Mouse (Mus musculus) liver, embryonic 14.5 days (tissue): Measurements from ENCODE around the gene U2af1. TPM values are rescaled to one million over a fixed set of nuclear protein-coding genes. Genes with fewer than 3 reads are reported as not detected.
"Not testable (repeated sequence)": the region's sequence is repeated elsewhere in the genome, so short reads cannot be mapped to it uniquely, and the experiment has no call there.

Experiments
- ATAC-seq: fragments of 200-750 bp; cut with Nextera tagmentation; 2 replicates; pipeline ENCODE4 v1.8.0; 2017; ENCODE audit warnings: moderate number of reproducible peaks, mild to moderate bottlenecking, moderate library complexity; ENCODE audit not compliant: insufficient read depth
- DNase-seq, 3 experiments: peaks; one replicate each; pipeline ENCODE4 v3.0.0-alpha.2; 2012 to 2013; ENCODE audit warnings: low read depth in 3 of 3, low spot score in 3 of 3
- H3K27ac ChIP-seq: fragments of 300-500 bp; sonication (generic); 2 replicates; pipeline ENCODE4 v1.5.1; 2014; ENCODE audit warnings: moderate library complexity, mild to moderate bottlenecking, control low read depth, inconsistent platforms
- H3K27me3 ChIP-seq: fragments of 300-500 bp; sonication (generic); 2 replicates; pipeline ENCODE4 v1.6.1; 2014; ENCODE audit warnings: mild to moderate bottlenecking, low read length, moderate library complexity; ENCODE audit not compliant: control insufficient read depth, insufficient read depth
- H3K36me3 ChIP-seq: fragments of 300-500 bp; sonication (generic); replicated peaks from 2 replicates; pipeline ENCODE4 v1.6.1; 2014; ENCODE audit warnings: low read depth; ENCODE audit not compliant: control insufficient read depth, insufficient read depth
- H3K4me1 ChIP-seq, 2 experiments: fragments of 200-500 bp in 1 of 2; fragments of 300-500 bp in 1 of 2; sonication (generic) in 1 of 2; replicated peaks; 2 replicates each; pipeline ENCODE4 v1.6.1; 2012 to 2014; ENCODE audit warnings: antibody characterized with exemption in 1 of 2, inconsistent platforms in 1 of 2, low read length in 1 of 2; ENCODE audit not compliant: control insufficient read depth in 2 of 2, insufficient read depth in 2 of 2
- H3K4me2 ChIP-seq: fragments of 300-500 bp; sonication (generic); 2 replicates; pipeline ENCODE4 v1.6.1; 2014; ENCODE audit warnings: low read depth, mild to moderate bottlenecking, control low read depth, moderate library complexity
- H3K4me3 ChIP-seq, 2 experiments: fragments of 200-500 bp in 1 of 2; fragments of 300-500 bp in 1 of 2; sonication (generic) in 1 of 2; 2 replicates each; pipeline ENCODE4 v1.5.1; 2012 to 2014; ENCODE audit warnings: low read depth in 2 of 2, low read length in 2 of 2, mild to moderate bottlenecking in 2 of 2, control low read depth in 1 of 2, inconsistent platforms in 1 of 2, moderate library complexity in 1 of 2; ENCODE audit not compliant: insufficient read depth in 1 of 2
- H3K9ac ChIP-seq: fragments of 300-500 bp; sonication (generic); replicated peaks from 2 replicates; pipeline ENCODE4 v1.6.1; 2014; ENCODE audit warnings: mild to moderate bottlenecking, control low read depth, moderate library complexity
- H3K9me3 ChIP-seq: fragments of 300-500 bp; sonication (generic); 2 replicates; pipeline ENCODE4 v1.6.1; 2016; ENCODE audit warnings: low read length, mixed read lengths; ENCODE audit not compliant: control insufficient read depth
- CTCF ChIP-seq: IDR thresholded peaks from 2 replicates; pipeline ENCODE4 v1.5.1; 2016; ENCODE audit warnings: antibody characterized with exemption, low read depth, control low read depth
- EP300 ChIP-seq: IDR thresholded peaks from 2 replicates; pipeline ENCODE4 v1.6.1; 2016; ENCODE audit warnings: antibody characterized with exemption, low read depth
- WGBS: fragments of 180-500 bp; shearing (Covaris S2); extraction: QIAGEN DNeasy Blood & Tissue Kit; methylation state at CpG from one replicate; pipeline ENCODE4 v1.1.7; 2014; ENCODE audit not compliant: insufficient replicate concordance; 5-methylcytosine and 5-hydroxymethylcytosine counted together
- polyA plus RNA-seq, 2 experiments: library from polyadenylated mRNA; depleted of rRNA in 1 of 2; stranded (reverse) in 1 of 2; unstranded in 1 of 2; fragments of >200 nt; fragmentation: Nextera tagmentation in 1 of 2; extraction: Ambion mirVana in 1 of 2; gene quantifications; 2 replicates each; pipeline versions ENCODE4 v1.2.1 to v1.2.3; 2012 to 2014

U2af1 gene
- polyA plus RNA-seq (2012; rRNA removed), result 90.4 and 145 TPM in 2 replicates
- polyA plus RNA-seq (2014; fragmentation: Nextera tagmentation; extraction: Ambion mirVana), result 83.3 and 83.8 TPM in 2 replicates

GRCm38 (mm10) chr17:31658468-31659185, at the start of gene U2af1:
Gene U2af1 (minus strand): TSS chr17:31658892.
- no peaks in the 10 kb centered on the region for H3K9me3 ChIP-seq
- peaks cover 28% of the 10 kb centered on the region for H3K36me3 ChIP-seq
- H3K27ac ChIP-seq, result peak within 1 kb of the TSS; percentile 69
- DNase-seq, result peak; percentile 94 to 95 (median 95)
- TF ChIP-seq EP300 (no peak), CTCF (no peak)
- H3K4me2 ChIP-seq, result peak within 1 kb of the TSS; percentile 96
- under 1% methylated on average over 71 of the region's 77 CpGs for WGBS
- H3K9ac ChIP-seq, result peak within 1 kb of the TSS; percentile 87
- H3K27me3 ChIP-seq, result no peaks in the 10 kb centered on the region
- ATAC-seq, result peak; percentile 98
- peak within 1 kb of the TSS; percentile 78 to 87 for H3K4me3 ChIP-seq
- H3K4me1 ChIP-seq, result peaks cover 12 to 17% of the 10 kb centered on the region in 2 experiments

GRCm38 (mm10) chr17:31705271-31706020, 46.8 kb upstream of the U2af1 start:
- H3K4me1 ChIP-seq, result no peaks in the 10 kb centered on the region
- H3K4me3 ChIP-seq, result no peak overlapping the region
- ATAC-seq (no peak), DNase-seq (no peak)
- H3K27me3 ChIP-seq, result no peaks in the 10 kb centered on the region
- no peak overlapping the region for H3K9ac ChIP-seq
- H3K4me2 ChIP-seq, result no peak overlapping the region
- no peaks in the 10 kb centered on the region for H3K9me3 ChIP-seq
- WGBS, result 67% methylated on average over 20 of the region's 20 CpGs
- TF ChIP-seq CTCF (no peak), EP300 (no peak)
- no peaks in the 10 kb centered on the region for H3K36me3 ChIP-seq
- no peak overlapping the region for H3K27ac ChIP-seq

- Histone ChIP-seq H3K9me3 (no peaks in the 10 kb centered on the region), H3K27me3 (no peaks in the 10 kb centered on the region), H3K4me2 (no peak overlapping the region), H3K4me1 (no peaks in the 10 kb centered on the region), H3K36me3 (no peaks in the 10 kb centered on the region), H3K27ac (no peak overlapping the region), H3K4me3 (no peak overlapping the region), H3K9ac (no peak overlapping the region)
- 45% methylated on average over 6 of the region's 6 CpGs for WGBS
- DNase-seq, result no peak
- peak; percentile 37; the same call in 1 of the 2 replicates for ATAC-seq
- TF ChIP-seq CTCF (no peak), EP300 (no peak)
Measured at GRCm38 (mm10) chr17:31703276-31703980, 44.7 kb upstream of the U2af1 start.

DNA sequence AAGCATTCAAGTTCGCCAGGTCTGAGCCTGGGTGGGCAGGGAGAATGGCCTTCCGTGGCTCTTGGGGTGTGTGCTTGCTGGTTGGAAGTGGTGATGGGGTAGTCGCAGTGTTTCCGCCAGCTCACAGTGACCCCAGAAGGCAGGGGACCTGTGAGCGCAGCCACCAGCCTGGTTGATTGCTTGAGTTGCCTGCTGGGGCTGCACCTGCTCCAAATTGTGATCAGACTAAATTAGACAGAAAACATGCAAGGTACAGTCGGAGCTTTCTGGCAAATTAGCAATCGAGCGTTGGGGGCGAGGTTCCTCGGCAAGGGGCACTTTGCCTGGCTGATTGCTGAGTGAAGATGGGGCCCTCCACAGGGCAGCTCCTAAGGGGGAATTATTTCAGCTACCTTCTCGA, 39.7 kb upstream of the U2af1 start:
- H3K36me3 ChIP-seq, result no peaks in the 10 kb centered on the region
- no peak overlapping the region for H3K4me2 ChIP-seq
- DNase-seq (no peak), ATAC-seq (no peak)
- H3K27me3 ChIP-seq, result no peaks in the 10 kb centered on the region
- TF ChIP-seq CTCF (no peak), EP300 (no peak)
- no peak overlapping the region for H3K27ac ChIP-seq
- no peaks in the 10 kb centered on the region for H3K9me3 ChIP-seq
- no peak overlapping the region for H3K9ac ChIP-seq
- H3K4me1 ChIP-seq, result peaks cover 0 to 5% of the 10 kb centered on the region in 2 experiments; a peak in 2 of 4 replicates
- WGBS, result 65% methylated on average over 11 of the region's 11 CpGs
- no peak overlapping the region for H3K4me3 ChIP-seq

- H3K4me1 ChIP-seq, H3K9me3 ChIP-seq, H3K4me3 ChIP-seq, H3K4me2 ChIP-seq, H3K27ac ChIP-seq, H3K9ac ChIP-seq, DNase-seq, H3K36me3 ChIP-seq, ATAC-seq, H3K27me3 ChIP-seq: not testable (repeated sequence)
- 40% methylated on average over 6 of the region's 7 CpGs for WGBS
Measured at GRCm38 (mm10) chr17:31695356-31695755, 36.7 kb upstream of the U2af1 start.
